Mouse (Mus musculus): ENCODE data around the gene Pced1a. TPM values are rescaled to one million over a fixed set of nuclear protein-coding genes. Genes with fewer than 3 reads are reported as not detected.

Gene Pced1a
- 16.8 and 23.8 TPM in 2 replicates for polyA plus RNA-seq (2012; ENCODE audit: low replicate concordance)

GRCm38 (mm10) chr2:130424126-130424853 lies at the start of gene Pced1a, which contains the start of gene Vps16:
Gene Pced1a, minus strand, starts transcription at chr2:130424701.
Gene Vps16, plus strand, starts transcription at chr2:130424339.

GRCm38 (mm10) chr2:130449794-130450433 lies 25.4 kb upstream of the Pced1a start, which contains the start of gene Ptpra:
Gene Ptpra, plus strand, starts transcription at chr2:130450278.

GRCm38 (mm10) chr2:130406178-130406577 lies 18.3 kb downstream of the Pced1a start, which contains the start of gene Tmem239:
Gene Tmem239, plus strand, starts transcription at chr2:130406478.

GRCm38 (mm10) chr2:130404939-130405338 lies 19.6 kb downstream of the Pced1a start, which contains the start of the genes Gm28372 and 1700020A23Rik:
Gene Gm28372, plus strand, starts transcription at chr2:130405239.
Gene 1700020A23Rik, plus strand, starts transcription at chr2:130405259.

GRCm38 (mm10) chr2:130397186-130397985 lies 27.1 kb downstream of the Pced1a start, which contains the start of gene Cpxm1:
Gene Cpxm1, minus strand, starts transcription at chr2:130397574.

Other genes starting within 250 kb of the Pced1a start
- 226 and 366 TPM in 2 replicates for gene Snrpb, start 245.3 kb downstream of the Pced1a start, polyA plus RNA-seq (2012; ENCODE audit: low replicate concordance)
- not detected in 2 replicates for gene Tmc2, start 229.5 kb downstream of the Pced1a start, polyA plus RNA-seq (2012; ENCODE audit: low replicate concordance)
- 15.9 and 35.4 TPM in 2 replicates for gene Nop56, start 150.3 kb downstream of the Pced1a start, polyA plus RNA-seq (2012; ENCODE audit: low replicate concordance)
- 32.1 and 38.8 TPM in 2 replicates for gene Idh3b, start 140.2 kb downstream of the Pced1a start, polyA plus RNA-seq (2012; ENCODE audit: low replicate concordance)
- 0.04 and 0.15 TPM in 2 replicates for gene Ebf4, start 129.5 kb downstream of the Pced1a start, polyA plus RNA-seq (2012; ENCODE audit: low replicate concordance)
- 0.17 TPM in 2 replicates for gene Cpxm1, start 27.1 kb downstream of the Pced1a start, polyA plus RNA-seq (2012; ENCODE audit: low replicate concordance)
- not detected in 2 replicates for gene Gm28372, start 19.5 kb downstream of the Pced1a start, polyA plus RNA-seq (2012; ENCODE audit: low replicate concordance)
- not detected in 2 replicates for gene 1700020A23Rik, start 19.4 kb downstream of the Pced1a start, polyA plus RNA-seq (2012; ENCODE audit: low replicate concordance)
- not detected in 2 replicates for gene Tmem239, start 18.2 kb downstream of the Pced1a start, polyA plus RNA-seq (2012; ENCODE audit: low replicate concordance)
- 14.7 and 20.6 TPM in 2 replicates for gene Vps16, start 362 bp downstream of the Pced1a start, polyA plus RNA-seq (2012; ENCODE audit: low replicate concordance)
- gene Ptpra, start 25.6 kb upstream of the Pced1a start, polyA plus RNA-seq (2012; ENCODE audit: low replicate concordance): 25.3 and 30.2 TPM in 2 replicates
- gene Mrps26, start 139.0 kb upstream of the Pced1a start, polyA plus RNA-seq (2012; ENCODE audit: low replicate concordance): 80.4 and 167 TPM in 2 replicates
- 0.51 TPM in 1 of 2 replicates, not detected in the other for gene Oxt, start 151.5 kb upstream of the Pced1a start, polyA plus RNA-seq (2012; ENCODE audit: low replicate concordance)
- not detected in 2 replicates for gene Avp, start 157.9 kb upstream of the Pced1a start, polyA plus RNA-seq (2012; ENCODE audit: low replicate concordance)
- gene Fastkd5, start 205.3 kb upstream of the Pced1a start, polyA plus RNA-seq (2012; ENCODE audit: low replicate concordance): 0.10 and 0.70 TPM in 2 replicates
- gene Ubox5, start 205.3 kb upstream of the Pced1a start, polyA plus RNA-seq (2012; ENCODE audit: low replicate concordance): 2.0 and 2.2 TPM in 2 replicates
- 3.2 and 4.2 TPM in 2 replicates for gene Lzts3, start 218.1 kb upstream of the Pced1a start, polyA plus RNA-seq (2012; ENCODE audit: low replicate concordance)
- 134 and 149 TPM in 2 replicates for gene Ddrgk1, start 240.0 kb upstream of the Pced1a start, polyA plus RNA-seq (2012; ENCODE audit: low replicate concordance)
- gene Itpa, start 242.9 kb upstream of the Pced1a start, polyA plus RNA-seq (2012; ENCODE audit: low replicate concordance): 1.5 and 4.1 TPM in 2 replicates

Measured in hematopoietic multipotent progenitor cell, adult 10-12 weeks (in vitro differentiated cells).